15 mouse cellular contexts compared by ENCODE assay signal in genomic region chr6:52433234-52433633, GRCm38 (mm10).
"Had no signal": no experiment of that assay in that cellular context is flagged by ENCODE, and none has a peak within 500 bp of the region (broad histone marks: within the 10 kb centered on the region; RNA-seq: fewer than 3 reads in every experiment).

No protein-coding gene starts in this region.

- DNase-seq: lung, adult 2 months; lung, postnatal 14 days; lung, postnatal 36 days; right cerebral cortex, postnatal 14 days; thymus, adult 2 months; thymus, postnatal 25 days; thymus, postnatal 4 days had no signal

- H3K4me1 ChIP-seq: megakaryocyte, embryonic 14.5 days; midbrain, embryonic 13.5 days; midbrain, embryonic 15.5 days; neural tube, embryonic 12.5 days; stomach, embryonic 15.5 days had no signal

- H3K4me3 ChIP-seq: lung, embryonic 15.5 days; megakaryocyte, embryonic 14.5 days; midbrain, embryonic 13.5 days; midbrain, embryonic 15.5 days; neural tube, embryonic 12.5 days; stomach, embryonic 15.5 days had no signal

- H3K36me3 ChIP-seq: lung, embryonic 15.5 days; midbrain, embryonic 13.5 days; midbrain, embryonic 15.5 days; neural tube, embryonic 12.5 days; stomach, embryonic 15.5 days had no signal

- H3K27ac ChIP-seq: lung, embryonic 15.5 days; macrophage; midbrain, embryonic 13.5 days; midbrain, embryonic 15.5 days; neural tube, embryonic 12.5 days; stomach, embryonic 15.5 days; stomach, postnatal 0 days had no signal

- H3K27me3 ChIP-seq: lung, embryonic 15.5 days; midbrain, embryonic 13.5 days; midbrain, embryonic 15.5 days; neural tube, embryonic 12.5 days; stomach, embryonic 15.5 days had no signal
